Mouse (Mus musculus) lung, postnatal 25 days (tissue): ENCODE data around the gene Scn4a.

Source experiments
- DNase-seq: peaks from one replicate; pipeline ENCODE4 v3.0.0; 2022; ENCODE audit warnings: low spot score

Gene Scn4a

GRCm38 (mm10) chr11:106313533-106313932, 39.6 kb downstream of the Scn4a start:
- peak; percentile 73 for DNase-seq

DNA sequence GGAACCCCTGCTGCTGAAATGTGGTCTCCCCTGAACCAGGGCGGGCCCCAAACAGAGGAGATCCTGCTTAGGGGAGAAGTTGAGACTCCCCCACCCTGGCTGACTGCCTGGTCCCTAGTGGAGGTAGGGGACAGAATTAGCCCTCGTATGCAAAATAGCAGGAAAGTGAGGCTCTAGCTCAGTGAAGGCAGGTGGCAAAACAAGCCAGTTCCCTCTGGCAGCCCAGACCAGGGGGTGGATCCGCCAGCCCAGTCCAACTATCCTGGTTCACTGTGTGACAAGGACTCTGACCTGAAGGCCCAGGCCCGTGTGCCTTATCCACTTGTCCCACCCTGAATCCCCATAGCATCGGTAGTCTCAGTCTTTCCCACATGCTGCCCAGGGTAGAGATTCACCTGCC, 43.0 kb downstream of the Scn4a start:
- peak; percentile 50 for DNase-seq

DNA sequence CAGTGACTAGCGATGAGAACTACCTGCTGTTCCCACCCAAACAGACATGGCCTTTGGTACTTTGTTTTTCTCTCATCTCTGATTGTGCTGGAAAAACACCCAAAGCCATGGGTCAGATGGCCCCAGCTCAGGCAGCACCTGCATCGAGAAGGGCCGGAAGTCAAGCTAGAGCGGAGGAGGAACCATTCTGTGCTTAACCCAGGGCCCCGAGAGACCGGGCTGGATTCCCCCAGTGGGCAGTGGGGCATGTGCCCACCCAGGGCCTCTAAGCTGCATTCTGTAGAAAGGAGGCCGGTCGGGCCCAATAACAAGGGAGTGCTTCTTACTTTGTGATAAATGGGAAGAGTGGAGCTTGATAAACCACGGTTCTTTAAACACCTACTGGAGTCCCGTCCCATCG, 44.9 kb downstream of the Scn4a start:
- DNase-seq: peak; percentile 58

- no peak for DNase-seq
Measured at GRCm38 (mm10) chr11:106307432-106307831, 45.7 kb downstream of the Scn4a start.

DNA sequence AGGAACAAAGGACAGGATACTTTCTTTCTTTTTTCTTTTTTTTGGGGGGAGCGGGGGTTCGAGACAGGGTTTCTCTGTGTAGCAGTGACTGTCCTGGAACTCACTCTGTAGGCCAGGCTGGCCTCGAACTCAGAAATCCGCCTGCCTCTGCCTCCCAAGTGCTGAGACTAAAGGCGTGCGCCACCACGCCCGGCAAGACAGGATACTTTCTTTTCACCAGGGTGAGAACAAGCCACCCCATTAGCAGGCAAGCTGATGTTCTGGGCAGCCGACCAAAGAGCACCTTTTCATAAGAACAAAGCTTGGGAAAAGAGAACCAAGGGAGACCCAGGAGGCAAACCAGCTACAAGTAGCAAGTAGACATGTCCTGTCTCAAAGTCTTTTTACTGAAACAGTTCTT, 46.3 kb downstream of the Scn4a start:
- DNase-seq: no peak

DNA sequence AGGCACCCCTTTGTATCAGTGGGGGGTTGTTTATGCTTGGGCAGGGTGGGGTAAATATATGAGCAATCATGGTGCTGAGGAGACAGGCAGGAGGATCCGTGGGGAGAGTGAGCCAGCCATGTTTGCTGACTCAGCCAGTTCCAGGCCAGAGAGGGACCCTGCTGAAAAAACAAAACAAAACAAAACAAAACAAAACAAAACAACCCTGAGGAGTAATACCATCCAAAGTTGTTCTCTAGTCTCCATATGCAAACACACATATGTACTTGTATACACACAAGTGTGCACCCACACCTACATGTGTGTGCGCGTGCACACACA, 47.1 kb downstream of the Scn4a start:
- DNase-seq: no peak

GRCm38 (mm10) chr11:106305348-106306064, 47.6 kb downstream of the Scn4a start:
- peak; percentile 25 for DNase-seq

DNA sequence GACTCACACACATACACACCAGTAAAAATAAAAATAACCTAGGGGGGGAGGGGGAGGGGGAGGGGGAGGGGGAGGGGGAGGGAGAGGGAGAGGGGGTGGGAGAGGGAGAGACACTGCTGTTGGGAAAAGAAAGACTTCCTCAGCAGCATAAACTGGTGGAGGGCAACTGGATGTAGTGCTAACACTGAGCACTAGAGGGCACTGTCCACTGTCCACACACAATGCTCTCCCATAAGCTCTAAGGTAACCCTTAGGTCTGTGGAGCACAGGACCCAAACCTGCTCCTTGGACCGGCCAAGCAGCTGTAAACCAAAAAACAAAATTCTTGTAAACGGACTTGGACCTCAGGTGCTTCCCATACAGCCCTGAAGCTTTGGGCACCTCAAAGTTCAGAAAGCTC, 50.5 kb downstream of the Scn4a start:
- DNase-seq: peak; percentile 66

GRCm38 (mm10) chr11:106301765-106302164, 51.3 kb downstream of the Scn4a start, which contains the start of gene Gh:
Gene Gh (minus strand): TSS chr11:106301865.
- no peak for DNase-seq

- DNase-seq: peak; percentile 77
Measured at GRCm38 (mm10) chr11:106291861-106292260, 61.2 kb downstream of the Scn4a start.

DNA sequence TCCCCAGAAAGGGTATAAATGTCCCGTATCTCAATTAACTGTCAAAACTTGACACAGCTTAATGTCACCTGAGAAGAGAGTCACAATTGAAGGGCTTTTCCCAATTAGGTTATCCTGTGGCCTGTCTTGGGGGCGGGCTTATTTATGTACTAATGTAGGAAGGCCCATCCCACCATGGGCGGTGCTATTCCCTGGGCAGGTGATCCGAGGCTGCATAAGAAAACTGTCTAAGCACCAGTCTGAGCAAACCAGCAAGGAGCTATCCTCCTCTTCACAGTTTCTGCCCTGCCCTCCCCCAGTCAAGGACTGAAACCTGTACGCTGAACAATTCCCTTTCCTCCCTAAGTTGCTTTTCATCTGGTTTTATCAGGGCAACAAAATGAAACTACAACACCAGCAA, 62.7 kb downstream of the Scn4a start:
- no peak for DNase-seq

DNA sequence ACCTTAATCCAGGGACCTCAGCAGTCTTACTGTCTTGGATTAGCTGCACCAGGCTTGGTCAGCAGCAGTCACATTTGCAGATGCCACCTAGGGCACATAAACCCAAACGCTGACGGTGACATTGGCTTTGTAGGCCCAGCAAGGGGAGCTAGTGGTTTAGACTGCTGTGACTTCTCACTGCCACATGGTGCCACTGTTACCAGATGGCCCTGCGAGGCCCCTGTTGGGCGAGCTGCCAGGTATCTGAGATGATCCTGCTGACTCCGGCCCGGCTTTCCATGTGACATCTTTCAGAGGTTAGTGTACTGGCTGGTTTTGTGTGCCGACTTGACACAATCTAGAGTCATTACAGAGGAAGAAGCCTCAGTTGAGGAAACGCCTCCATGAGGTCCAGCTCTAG, 63.7 kb downstream of the Scn4a start:
- DNase-seq: peak; percentile 50

GRCm38 (mm10) chr11:106286987-106287386, 66.1 kb downstream of the Scn4a start:
- no peak for DNase-seq

GRCm38 (mm10) chr11:106286206-106286605, 66.9 kb downstream of the Scn4a start:
- no peak for DNase-seq

GRCm38 (mm10) chr11:106284126-106284525, 69.0 kb downstream of the Scn4a start:
- DNase-seq: no peak

DNA sequence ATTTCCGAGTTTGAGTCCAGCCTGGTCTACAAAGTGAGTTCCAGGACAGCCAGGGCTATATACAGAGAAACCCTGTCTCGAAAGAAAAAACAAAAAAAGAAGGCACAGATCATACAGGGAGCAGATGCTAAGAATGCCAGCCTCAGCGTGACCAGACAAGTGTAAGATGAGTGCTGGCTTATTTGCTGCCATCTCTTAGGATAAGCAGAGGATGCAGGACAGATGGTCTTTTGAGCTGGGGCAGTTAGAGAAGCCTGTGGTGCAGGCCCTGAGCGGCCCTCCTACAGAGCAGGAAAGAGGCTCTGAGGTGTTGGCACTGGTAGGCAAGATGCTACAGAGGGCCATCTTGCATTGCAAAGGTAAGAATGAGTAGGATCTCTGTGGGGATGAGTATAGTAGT, 69.7 kb downstream of the Scn4a start:
- no peak for DNase-seq

GRCm38 (mm10) chr11:106282452-106282851, 70.6 kb downstream of the Scn4a start:
- no peak for DNase-seq

- peak; percentile 95 for DNase-seq
Measured at GRCm38 (mm10) chr11:106276454-106276853, 76.6 kb downstream of the Scn4a start, which contains the start of gene Tcam1. Gene Tcam1 (plus strand): TSS chr11:106276672.

- peak; percentile 57 for DNase-seq
Measured at GRCm38 (mm10) chr11:106274971-106275411, 78.1 kb downstream of the Scn4a start.

- no peak for DNase-seq
Measured at GRCm38 (mm10) chr11:106274374-106274773, 78.7 kb downstream of the Scn4a start.

DNA sequence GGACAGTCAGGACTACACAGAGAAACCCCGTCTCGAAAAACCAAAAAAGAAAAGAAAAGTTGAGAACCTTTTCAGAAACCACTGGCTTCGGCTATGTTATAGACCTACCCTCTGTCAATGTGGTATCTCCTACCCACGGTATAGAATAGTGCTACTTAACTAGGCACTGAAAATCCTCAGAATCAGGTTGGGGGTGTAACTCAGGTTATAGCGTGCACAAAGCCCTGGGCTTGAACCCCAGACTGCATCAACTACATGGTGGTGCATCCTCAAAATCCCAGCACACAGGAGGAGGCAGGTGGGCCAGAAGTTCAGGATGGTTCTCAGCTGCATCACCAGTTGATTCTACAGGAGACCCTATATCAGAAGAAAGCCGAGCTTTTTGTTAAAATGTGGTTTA, 79.3 kb downstream of the Scn4a start:
- DNase-seq: no peak

DNA sequence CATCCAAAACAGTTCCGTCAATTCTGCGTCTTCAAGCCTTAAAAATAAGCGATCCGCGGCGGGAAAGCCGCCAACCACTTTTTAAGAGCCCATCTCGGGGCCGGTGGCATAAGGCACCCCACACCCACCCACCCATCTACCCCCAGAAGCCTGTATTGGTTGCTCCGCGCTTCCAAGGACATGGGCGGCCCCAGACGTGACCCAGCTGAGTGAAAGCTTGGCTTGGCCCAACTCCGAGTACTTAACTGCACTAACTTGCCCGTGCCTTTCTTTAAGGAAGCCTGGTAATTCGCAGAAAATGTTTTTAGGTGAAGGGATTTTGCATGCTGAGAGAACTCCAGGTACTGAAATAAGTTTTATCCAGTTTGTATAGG, 79.8 kb downstream of the Scn4a start:
- peak; percentile 23 for DNase-seq

DNA sequence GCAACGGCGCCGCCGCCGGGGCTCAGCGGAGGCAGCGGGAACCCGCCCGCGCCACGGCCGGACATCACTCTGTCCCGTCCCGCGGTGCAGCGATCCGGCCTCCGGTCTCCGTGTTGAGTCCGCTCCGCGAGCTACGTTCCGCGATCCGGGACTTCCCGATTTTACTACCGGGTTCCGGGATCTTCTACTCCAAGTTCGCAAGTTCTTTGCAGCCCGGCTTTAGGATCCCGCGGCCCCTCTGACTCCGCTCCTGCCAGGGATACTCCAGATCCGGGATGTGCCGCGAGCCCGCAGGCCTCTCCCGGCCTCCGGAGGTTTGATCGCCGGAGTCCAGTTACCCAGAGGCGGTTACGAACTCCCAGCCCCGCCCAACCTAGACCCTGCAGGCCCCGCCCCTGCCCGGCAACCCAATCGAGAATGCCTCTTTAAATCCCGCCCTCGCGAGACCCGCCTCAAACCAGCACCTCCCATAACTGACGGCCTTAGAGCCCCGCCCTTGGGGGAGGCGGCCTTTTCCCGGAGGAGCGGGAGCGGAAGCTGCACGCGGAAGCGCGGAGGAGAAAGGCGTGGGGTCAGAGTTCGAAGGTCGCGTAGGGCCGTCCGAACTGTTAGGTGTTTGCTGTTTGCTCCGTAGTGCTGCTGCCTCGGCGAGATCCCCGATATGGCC, 80.3 kb downstream of the Scn4a start, which contains the start of gene Smarcd2:
Gene Smarcd2, minus strand, starts transcription at position 329 of the 667 bp plus-strand sequence.
- DNase-seq: peak; percentile 100
